Mouse (Mus musculus): ENCODE results near the gene Atp6v1g2.

DNA sequence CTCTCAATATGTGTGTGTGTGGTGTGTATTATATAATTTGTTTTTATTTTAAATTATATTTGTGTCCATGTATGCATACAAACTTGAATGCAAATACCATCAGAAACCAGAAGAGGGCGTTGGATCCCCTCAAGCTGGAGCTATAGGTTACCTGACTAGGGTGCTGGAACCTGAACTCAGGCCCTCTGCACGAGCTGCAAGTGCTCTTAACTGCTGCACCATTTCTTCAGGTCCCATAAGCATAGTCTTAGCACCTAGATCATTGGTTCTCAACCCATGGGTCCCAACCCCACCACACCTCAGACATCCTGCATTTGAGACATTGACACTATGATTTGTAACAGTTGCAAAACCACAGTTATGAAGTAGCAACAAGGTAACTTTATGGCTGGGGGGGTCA, 41.7 kb upstream of the Atp6v1g2 start:
- no peak for TF ChIP-seq HCFC1 (IDR thresholded peaks at IDR 0.05; ENCODE audit: borderline replicate concordance, insufficient read depth, low read length)
- no peak for TF ChIP-seq MAFK (IDR thresholded peaks at IDR 0.05; ENCODE audit: insufficient read depth, low read depth, low read length)
- TF ChIP-seq CHD2 (IDR thresholded peaks at IDR 0.05; ENCODE audit: low read depth, low read length), result no peak
